10 mouse cellular contexts compared by ENCODE assay signal in genomic region chr5:125172831-125173615, GRCm38 (mm10). TPM values are rescaled to one million over a fixed set of nuclear protein-coding genes. Genes with fewer than 3 reads are reported as not detected.
DNase-seq lines count a peak whose midpoint lies in the region; ATAC-seq and TF ChIP-seq lines count a peak whose summit lies in the region.
"Had no signal": no experiment of that assay in that cellular context is flagged by ENCODE, and none has a peak within 500 bp of the region (broad histone marks: within the 10 kb centered on the region; RNA-seq: fewer than 3 reads in every experiment).

No protein-coding gene starts in this region.

- ATAC-seq in forebrain, embryonic 16.5 days = peak; percentile 65
- ATAC-seq in midbrain, embryonic 14.5 days (ENCODE audit: low FRiP score, low TSS enrichment) = no peak

- peak overlapping the region; percentile 80 for H3K27ac ChIP-seq in forebrain, embryonic 16.5 days (ENCODE audit: low read length)
- peak overlapping the region; percentile 58 for H3K27ac ChIP-seq in midbrain, embryonic 14.5 days (replicated peaks; ENCODE audit: low read depth, low read length)
- H3K27ac ChIP-seq: kidney, postnatal 0 days had no signal

- DNase-seq in cerebellum, adult 9-11 months = peak; percentile 42
- no peak for DNase-seq in cerebellum, postnatal 4 days (ENCODE audit: low spot score in 2 of 2)
- DNase-seq in midbrain, embryonic 14.5 days = peak; percentile 54
- DNase-seq in spleen, adult 12 weeks (ENCODE audit: low spot score) = no peak
- DNase-seq in layer of hippocampus, postnatal 36 days = no peak
- no peak for DNase-seq in B cell, adult 2 months
- DNase-seq: lung, postnatal 36 days had no signal

- peaks cover 93% of the 10 kb centered on the region for H3K4me1 ChIP-seq in E14TG2a.4 (replicated peaks; ENCODE audit: low read depth, low read length)
- H3K4me1 ChIP-seq in forebrain, embryonic 16.5 days (replicated peaks; ENCODE audit: control insufficient read depth, insufficient read depth, low read length) = peaks cover 81% of the 10 kb centered on the region
- H3K4me1 ChIP-seq in midbrain, embryonic 14.5 days (ENCODE audit: control insufficient read depth, insufficient read depth, low read length) = peaks cover 75% of the 10 kb centered on the region

- H3K36me3 ChIP-seq in E14TG2a.4 (ENCODE audit: insufficient read depth, low read length) = peaks cover 17% of the 10 kb centered on the region
- no peaks in the 10 kb centered on the region for H3K36me3 ChIP-seq in forebrain, embryonic 16.5 days (ENCODE audit: control insufficient read depth, insufficient read depth)
- no peaks in the 10 kb centered on the region for H3K36me3 ChIP-seq in midbrain, embryonic 14.5 days (ENCODE audit: control insufficient read depth, insufficient read depth, low read length)

- H3K27me3 ChIP-seq in E14TG2a.4 (ENCODE audit: insufficient read depth, low read length) = no peaks in the 10 kb centered on the region
- H3K27me3 ChIP-seq in forebrain, embryonic 16.5 days (replicated peaks; ENCODE audit: control insufficient read depth, insufficient read depth, low read length) = no peaks in the 10 kb centered on the region
- H3K27me3 ChIP-seq in midbrain, embryonic 14.5 days (ENCODE audit: control insufficient read depth, insufficient read depth, low read length) = no peaks in the 10 kb centered on the region

- H3K9ac ChIP-seq in forebrain, embryonic 16.5 days (replicated peaks; ENCODE audit: low read depth, low read length) = no peak overlapping the region; the same call in 1 of the 2 replicates
- no peak overlapping the region for H3K9ac ChIP-seq in midbrain, embryonic 14.5 days (replicated peaks; ENCODE audit: low read length)

- TF ChIP-seq CTCF in E14TG2a.4 (conservative IDR thresholded peaks at IDR 0.05; ENCODE audit: low read length) = no peak

- 25% methylated on average over 12 of the region's 12 CpGs for WGBS in forebrain, embryonic 16.5 days
- 47% methylated on average over 12 of the region's 12 CpGs for WGBS in midbrain, embryonic 14.5 days

- H3K4me2 ChIP-seq in forebrain, embryonic 16.5 days (ENCODE audit: low read length) = peak overlapping the region; percentile 10; the same call in 1 of the 2 replicates
- H3K4me2 ChIP-seq in midbrain, embryonic 14.5 days (ENCODE audit: low read length) = no peak overlapping the region

- no peaks in the 10 kb centered on the region for H3K9me3 ChIP-seq in E14TG2a.4 (ENCODE audit: low read length)
- no peaks in the 10 kb centered on the region for H3K9me3 ChIP-seq in forebrain, embryonic 16.5 days (ENCODE audit: control insufficient read depth, low read length)
- no peaks in the 10 kb centered on the region for H3K9me3 ChIP-seq in midbrain, embryonic 14.5 days (ENCODE audit: control insufficient read depth, low read length)

- 0 out of 2 replicates have a peak overlapping the region, but pooled peaks have one; percentile 1 for H3K4me3 ChIP-seq in E14TG2a.4 (replicated peaks; ENCODE audit: low read length)
- no peak overlapping the region for H3K4me3 ChIP-seq in forebrain, embryonic 16.5 days (replicated peaks; ENCODE audit: low read length)
- H3K4me3 ChIP-seq in midbrain, embryonic 14.5 days (replicated peaks; ENCODE audit: low read depth, low read length) = no peak overlapping the region

RNA-seq across cellular contexts. Expression of gene Ncor2, which starts 6.0 kb away (rescaled TPM):
- polyA plus RNA-seq in forebrain, embryonic 16.5 days (2015; fragmentation: Nextera tagmentation; extraction: Ambion mirVana) = 26.5 and 27.1 TPM in 2 replicates
- 23.7 and 24.0 TPM in 2 replicates for polyA plus RNA-seq in midbrain, embryonic 14.5 days (2014; fragmentation: Nextera tagmentation; extraction: Ambion mirVana)
- 100 to 1,000 TPM; 266 to 300 TPM for total RNA-seq in layer of hippocampus, postnatal 36 days (2021)

Comparison
In these comparisons a context has a peak if more than half of its experiments do, and no peak if none do; other contexts are left out.
1. DNase-seq: peak in cerebellum, adult 9-11 months (single experiment) and midbrain, embryonic 14.5 days (single experiment); none in cerebellum, postnatal 4 days (0 of 2), spleen, adult 12 weeks (single experiment), layer of hippocampus, postnatal 36 days (0 of 2) and B cell, adult 2 months (0 of 2).